Mouse (Mus musculus): ENCODE data around the gene Myo1f.

Myo1f gene

GRCm38 (mm10) chr17:33555223-33555855 lies at the start of gene Myo1f:
TSS of gene Myo1f (plus strand) at chr17:33555707.
- DNase-seq (ENCODE audit: low spot score): no peak

GRCm38 (mm10) chr17:33508386-33508785 lies 47.1 kb upstream of the Myo1f start:
- no peak for DNase-seq (ENCODE audit: low spot score)

- DNase-seq (ENCODE audit: low spot score): no peak
These were observed 45.3 kb upstream of the Myo1f start for GRCm38 (mm10) chr17:33510172-33510571.

GRCm38 (mm10) chr17:33512441-33513415 lies 42.8 kb upstream of the Myo1f start:
- no peak for DNase-seq (ENCODE audit: low spot score)

GRCm38 (mm10) chr17:33513874-33514273 lies 41.6 kb upstream of the Myo1f start:
- no peak for DNase-seq (ENCODE audit: low spot score)

GRCm38 (mm10) chr17:33520366-33520765 lies 35.1 kb upstream of the Myo1f start:
- no peak for DNase-seq (ENCODE audit: low spot score)

GRCm38 (mm10) chr17:33523431-33523917 lies 32.0 kb upstream of the Myo1f start:
- no peak for DNase-seq (ENCODE audit: low spot score)

- DNase-seq (ENCODE audit: low spot score): peak; percentile 78
These were observed 31.4 kb upstream of the Myo1f start, which contains the start of gene Adamts10 for GRCm38 (mm10) chr17:33523918-33524755. TSS of gene Adamts10 (plus strand) at chr17:33524204.

GRCm38 (mm10) chr17:33524806-33525373 lies 30.6 kb upstream of the Myo1f start:
- DNase-seq (ENCODE audit: low spot score): peak; percentile 22

- no peak for DNase-seq (ENCODE audit: low spot score)
These were observed 29.0 kb upstream of the Myo1f start for GRCm38 (mm10) chr17:33526506-33526905.

- DNase-seq (ENCODE audit: low spot score): no peak
These were observed 16.3 kb upstream of the Myo1f start for GRCm38 (mm10) chr17:33539106-33539675.

- DNase-seq (ENCODE audit: low spot score): no peak
These were observed 15.6 kb upstream of the Myo1f start for GRCm38 (mm10) chr17:33539878-33540277.

- no peak for DNase-seq (ENCODE audit: low spot score)
These were observed 6.3 kb upstream of the Myo1f start for GRCm38 (mm10) chr17:33549212-33549611.

GRCm38 (mm10) chr17:33550388-33550787 lies 5.1 kb upstream of the Myo1f start:
- no peak for DNase-seq (ENCODE audit: low spot score)

GRCm38 (mm10) chr17:33552113-33552512 lies 3.4 kb upstream of the Myo1f start:
- DNase-seq (ENCODE audit: low spot score): no peak

GRCm38 (mm10) chr17:33552964-33553363 lies 2.5 kb upstream of the Myo1f start:
- DNase-seq (ENCODE audit: low spot score): peak; percentile 11

- no peak for DNase-seq (ENCODE audit: low spot score)
These were observed 971 bp upstream of the Myo1f start for GRCm38 (mm10) chr17:33554536-33554935.

GRCm38 (mm10) chr17:33557922-33558321 lies 2.4 kb downstream of the Myo1f start:
- no peak for DNase-seq (ENCODE audit: low spot score)

- DNase-seq (ENCODE audit: low spot score): no peak
These were observed 8.1 kb downstream of the Myo1f start for GRCm38 (mm10) chr17:33563527-33564076.

- no peak for DNase-seq (ENCODE audit: low spot score)
These were observed 9.1 kb downstream of the Myo1f start for GRCm38 (mm10) chr17:33564599-33564998.

GRCm38 (mm10) chr17:33566182-33566581 lies 10.7 kb downstream of the Myo1f start:
- no peak for DNase-seq (ENCODE audit: low spot score)

Data from yolk sac, embryonic 10.5 days (tissue).